Mouse (Mus musculus): ENCODE results near the gene Gltpd2. TPM values are rescaled to one million over a fixed set of nuclear protein-coding genes. Genes with fewer than 3 reads are reported as not detected.
"Not testable (repeated sequence)": the region's sequence is repeated elsewhere in the genome, so short reads cannot be mapped to it uniquely, and the experiment has no call there.

The Gltpd2 gene
- not detected for polyA plus RNA-seq (2012; fragmentation: generic; extraction: Trizol)

- Histone ChIP-seq H3K79me2 (ENCODE audit: control insufficient read depth, insufficient read depth) (no peaks in the 10 kb centered on the region), H3K4me2 (ENCODE audit: low read depth) (no peak within 1 kb of the TSS), H3K4me3 (no peak within 1 kb of the TSS), H3K36me3 (ENCODE audit: control insufficient read depth, insufficient read depth) (no peaks in the 10 kb centered on the region), H3ac (ENCODE audit: control insufficient read depth, insufficient read length) (no peak within 1 kb of the TSS), H3K27me3 (ENCODE audit: control insufficient read depth, insufficient read depth, insufficient read length) (no peaks in the 10 kb centered on the region)
- no peak for TF ChIP-seq MAX (IDR thresholded peaks at IDR 0.05; ENCODE audit: low read depth)
- TF ChIP-seq USF1 (IDR thresholded peaks at IDR 0.05; ENCODE audit: low read depth) = no peak
Measured at GRCm38 (mm10) chr11:70518923-70519322, at the start of gene Gltpd2. TSS of gene Gltpd2 (plus strand) at chr11:70519196.

GRCm38 (mm10) chr11:70469764-70470163, 49.2 kb upstream of the Gltpd2 start:
- H3K36me3 ChIP-seq (ENCODE audit: control insufficient read depth, insufficient read depth) = no peaks in the 10 kb centered on the region
- no peak overlapping the region for H3K4me2 ChIP-seq (ENCODE audit: low read depth)
- H3K79me2 ChIP-seq (ENCODE audit: control insufficient read depth, insufficient read depth) = no peaks in the 10 kb centered on the region
- no peak overlapping the region for H3K4me3 ChIP-seq
- H3ac ChIP-seq (ENCODE audit: control insufficient read depth, insufficient read length) = no peak overlapping the region
- no peaks in the 10 kb centered on the region for H3K27me3 ChIP-seq (ENCODE audit: control insufficient read depth, insufficient read depth, insufficient read length)
- no peak for TF ChIP-seq E2F4 (IDR thresholded peaks at IDR 0.05; ENCODE audit: insufficient read depth)
- TF ChIP-seq MYOG (IDR thresholded peaks at IDR 0.05; ENCODE audit: control insufficient read depth in 1 of 3, insufficient read depth in 1 of 3, insufficient read length in 2 of 3, low read depth in 2 of 3) = no peak
- TF ChIP-seq USF1 (IDR thresholded peaks at IDR 0.05; ENCODE audit: low read depth) = no peak
- no peak for TF ChIP-seq MYOD1 (IDR thresholded peaks at IDR 0.05; ENCODE audit: control insufficient read depth in 1 of 3, insufficient read length in 2 of 3, low read depth in 2 of 3)
- TF ChIP-seq MAX (IDR thresholded peaks at IDR 0.05; ENCODE audit: low read depth) = no peak
- no peak for TF ChIP-seq SRF (IDR thresholded peaks at IDR 0.05; ENCODE audit: control insufficient read depth, insufficient read length, low read depth)
- TF ChIP-seq TCF12 (IDR thresholded peaks at IDR 0.05; ENCODE audit: insufficient read depth, poor library complexity, severe bottlenecking) = no peak
- no peak for TF ChIP-seq POLR2A (IDR thresholded peaks at IDR 0.05; ENCODE audit: insufficient read length, low read depth)
- no peak for TF ChIP-seq REST (IDR thresholded peaks at IDR 0.05; ENCODE audit: insufficient read depth, insufficient read length)
- no peak for TF ChIP-seq POLR2AphosphoS2 (IDR thresholded peaks at IDR 0.05; ENCODE audit: insufficient read length, low read depth)
- no peak for TF ChIP-seq CEBPB (IDR thresholded peaks at IDR 0.05; ENCODE audit: insufficient read depth, poor library complexity, severe bottlenecking)
- no peak for TF ChIP-seq TCF3 (IDR thresholded peaks at IDR 0.05; ENCODE audit: insufficient read length, low read depth)

DNA sequence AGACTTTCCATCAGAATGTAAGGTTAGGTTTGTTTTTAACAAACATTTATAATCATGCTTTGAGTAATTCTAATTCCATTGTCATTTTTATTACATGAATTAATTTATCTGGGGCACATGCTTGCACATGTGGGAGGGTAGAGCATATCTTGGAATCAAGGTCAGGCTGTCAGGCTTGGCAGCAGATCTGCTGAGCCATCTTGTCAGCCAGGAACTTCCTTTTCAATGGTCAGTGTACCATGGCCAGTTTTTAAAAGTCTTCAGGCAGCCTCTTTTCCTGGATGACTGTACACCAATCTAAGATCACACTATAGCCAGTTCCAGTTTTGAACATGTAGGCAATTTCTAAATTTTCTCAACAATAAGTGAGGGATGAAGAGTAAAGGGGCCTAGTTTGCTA, 46.3 kb upstream of the Gltpd2 start:
- no peak for TF ChIP-seq MYOG (IDR thresholded peaks at IDR 0.05; ENCODE audit: control insufficient read depth in 1 of 3, insufficient read depth in 1 of 3, insufficient read length in 2 of 3, low read depth in 2 of 3)
- Histone ChIP-seq H3K27me3 (ENCODE audit: control insufficient read depth, insufficient read depth, insufficient read length) (no peaks in the 10 kb centered on the region), H3K36me3 (ENCODE audit: control insufficient read depth, insufficient read depth) (no peaks in the 10 kb centered on the region), H3K4me2 (ENCODE audit: low read depth) (no peak overlapping the region), H3K79me2 (ENCODE audit: control insufficient read depth, insufficient read depth) (no peaks in the 10 kb centered on the region), H3K4me3 (no peak overlapping the region), H3ac (ENCODE audit: control insufficient read depth, insufficient read length) (no peak overlapping the region)

- H3K36me3 ChIP-seq (ENCODE audit: control insufficient read depth, insufficient read depth); H3K4me2 ChIP-seq (ENCODE audit: low read depth); H3ac ChIP-seq (ENCODE audit: control insufficient read depth, insufficient read length); H3K79me2 ChIP-seq (ENCODE audit: control insufficient read depth, insufficient read depth); H3K27me3 ChIP-seq (ENCODE audit: control insufficient read depth, insufficient read depth, insufficient read length); H3K4me3 ChIP-seq: not testable (repeated sequence)
Measured at GRCm38 (mm10) chr11:70473291-70473690, 45.7 kb upstream of the Gltpd2 start.

GRCm38 (mm10) chr11:70474872-70475534, 44.0 kb upstream of the Gltpd2 start:
- TF ChIP-seq CEBPB (IDR thresholded peaks at IDR 0.05; ENCODE audit: insufficient read depth, poor library complexity, severe bottlenecking) = no peak
- no peak for TF ChIP-seq MAX (IDR thresholded peaks at IDR 0.05; ENCODE audit: low read depth)
- TF ChIP-seq TCF3 (IDR thresholded peaks at IDR 0.05; ENCODE audit: insufficient read length, low read depth) = no peak
- TF ChIP-seq MYOD1 (IDR thresholded peaks at IDR 0.05; ENCODE audit: control insufficient read depth in 1 of 3, insufficient read length in 2 of 3, low read depth in 2 of 3) = no peak
- no peak for TF ChIP-seq POLR2A (IDR thresholded peaks at IDR 0.05; ENCODE audit: insufficient read length, low read depth)
- TF ChIP-seq E2F4 (IDR thresholded peaks at IDR 0.05; ENCODE audit: insufficient read depth) = no peak
- TF ChIP-seq USF1 (IDR thresholded peaks at IDR 0.05; ENCODE audit: low read depth) = no peak
- TF ChIP-seq REST (IDR thresholded peaks at IDR 0.05; ENCODE audit: insufficient read depth, insufficient read length) = no peak
- no peak for TF ChIP-seq MYOG (IDR thresholded peaks at IDR 0.05; ENCODE audit: control insufficient read depth in 1 of 3, insufficient read depth in 1 of 3, insufficient read length in 2 of 3, low read depth in 2 of 3)
- no peak for TF ChIP-seq SRF (IDR thresholded peaks at IDR 0.05; ENCODE audit: control insufficient read depth, insufficient read length, low read depth)
- no peak for TF ChIP-seq POLR2AphosphoS2 (IDR thresholded peaks at IDR 0.05; ENCODE audit: insufficient read length, low read depth)
- TF ChIP-seq TCF12 (IDR thresholded peaks at IDR 0.05; ENCODE audit: insufficient read depth, poor library complexity, severe bottlenecking) = no peak
- Histone ChIP-seq H3K36me3 (ENCODE audit: control insufficient read depth, insufficient read depth) (no peaks in the 10 kb centered on the region), H3ac (ENCODE audit: control insufficient read depth, insufficient read length) (no peak overlapping the region), H3K27me3 (ENCODE audit: control insufficient read depth, insufficient read depth, insufficient read length) (no peaks in the 10 kb centered on the region), H3K4me2 (ENCODE audit: low read depth) (no peak overlapping the region), H3K79me2 (ENCODE audit: control insufficient read depth, insufficient read depth) (no peaks in the 10 kb centered on the region), H3K4me3 (no peak overlapping the region)

Measured in myocyte (in vitro differentiated cells).